In the genomic region with DNA sequence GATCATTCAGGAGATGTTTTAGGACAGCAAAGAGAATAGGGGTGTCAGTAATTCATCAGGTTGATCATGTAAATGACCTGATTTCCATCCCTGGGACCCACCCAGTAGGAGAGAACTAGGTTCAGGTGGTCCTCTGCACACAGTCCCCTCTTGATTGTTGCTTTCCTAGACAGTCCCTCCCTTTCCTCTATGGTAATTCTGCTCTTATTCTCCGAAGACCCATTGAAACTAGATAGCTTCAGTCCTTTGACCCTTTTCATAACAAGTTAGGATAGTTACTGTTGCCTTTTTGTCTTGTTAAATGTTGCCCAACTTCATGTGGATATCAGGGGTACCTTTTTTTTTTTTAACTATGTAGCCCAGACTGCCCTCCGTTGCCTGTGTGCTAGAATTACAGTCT, we compare ENCODE assay signal across 25 mouse cellular contexts. TPM values are rescaled to one million over a fixed set of nuclear protein-coding genes. Genes with fewer than 3 reads are reported as not detected.
DNase-seq lines count a peak whose midpoint lies in the region; ATAC-seq and TF ChIP-seq lines count a peak whose summit lies in the region.
"Had no signal": no experiment of that assay in that cellular context is flagged by ENCODE, and none has a peak within 500 bp of the region (broad histone marks: within the 10 kb centered on the region; RNA-seq: fewer than 3 reads in every experiment).

No protein-coding gene starts in this region.

- no peaks in the 10 kb centered on the region for H3K27me3 ChIP-seq in E14TG2a.4 (ENCODE audit: insufficient read depth, low read length)
- 0 out of 2 replicates have a peak, but pooled peaks cover 4% of the 10 kb centered on the region for H3K27me3 ChIP-seq in liver, embryonic 15.5 days
- no peaks in the 10 kb centered on the region for H3K27me3 ChIP-seq in forebrain, embryonic 12.5 days
- H3K27me3 ChIP-seq: CH12.LX; forebrain, embryonic 15.5 days; hindbrain, embryonic 12.5 days had no signal

- DNase-seq in ES-CJ7 (ENCODE audit: low read depth, low spot score) (peak; percentile 83), ZHBTc4 (ENCODE audit: low read depth, low spot score) (peak; percentile 48)
- no peak for DNase-seq in cerebellum, adult 18-20 months
- no peak for DNase-seq in frontal cortex, postnatal 36 days (ENCODE audit: low spot score in 2 of 2)
- DNase-seq: adrenal gland, postnatal 14 days; cerebellum, adult 11-12 months; cerebellum, postnatal 10 days; gastrocnemius, postnatal 10 days; heart, adult 18-20 months; heart, postnatal 10 days; heart, postnatal 4 days had no signal

- peaks cover 67% of the 10 kb centered on the region for H3K36me3 ChIP-seq in E14TG2a.4 (ENCODE audit: insufficient read depth, low read length)
- peaks cover 18% of the 10 kb centered on the region for H3K36me3 ChIP-seq in liver, embryonic 15.5 days (replicated peaks)
- H3K36me3 ChIP-seq in forebrain, embryonic 12.5 days (replicated peaks), result peaks cover 14% of the 10 kb centered on the region; the same call in 1 of the 2 replicates

- no peak overlapping the region for H3K9ac ChIP-seq in liver, embryonic 15.5 days
- H3K9ac ChIP-seq in forebrain, embryonic 12.5 days, result no peak overlapping the region
- H3K9ac ChIP-seq: forebrain, embryonic 15.5 days; hindbrain, embryonic 12.5 days had no signal

- peak overlapping the region; percentile 21; the same call in 1 of the 2 replicates for H3K4me2 ChIP-seq in liver, embryonic 15.5 days
- H3K4me2 ChIP-seq in forebrain, embryonic 12.5 days, result no peak overlapping the region
- H3K4me2 ChIP-seq: forebrain, embryonic 15.5 days; hindbrain, embryonic 12.5 days had no signal

- no peak for TF ChIP-seq CTCF in E14TG2a.4 (conservative IDR thresholded peaks at IDR 0.05; ENCODE audit: low read length)

- 65% methylated on average over 2 of the region's 2 CpGs for WGBS in liver, embryonic 15.5 days (ENCODE audit: insufficient replicate concordance)
- WGBS in forebrain, embryonic 12.5 days, result 92% methylated on average over 2 of the region's 2 CpGs

- peak overlapping the region; percentile 27; the same call in 1 of the 2 replicates for H3K4me3 ChIP-seq in E14TG2a.4 (replicated peaks; ENCODE audit: low read length)
- no peak overlapping the region for H3K4me3 ChIP-seq in liver, embryonic 15.5 days (replicated peaks)
- H3K4me3 ChIP-seq in forebrain, embryonic 12.5 days (replicated peaks), result no peak overlapping the region
- H3K4me3 ChIP-seq: embryonic facial prominence, embryonic 10.5 days; erythroblast, embryonic 14.5 days; forebrain, embryonic 10.5 days; forebrain, embryonic 15.5 days; heart, embryonic 10.5 days; hindbrain, embryonic 12.5 days had no signal

- ATAC-seq in liver, embryonic 15.5 days (ENCODE audit: insufficient read depth), result no peak
- ATAC-seq in forebrain, embryonic 12.5 days (ENCODE audit: low FRiP score), result no peak
- ATAC-seq: forebrain, embryonic 15.5 days; hindbrain, embryonic 16.5 days had no signal

- H3K27ac ChIP-seq in liver, embryonic 15.5 days (replicated peaks), result no peak overlapping the region
- no peak overlapping the region for H3K27ac ChIP-seq in forebrain, embryonic 12.5 days
- H3K27ac ChIP-seq: embryonic facial prominence, embryonic 10.5 days; forebrain, embryonic 10.5 days; forebrain, embryonic 15.5 days; heart, embryonic 10.5 days; hindbrain, embryonic 12.5 days had no signal

- peaks cover 68% of the 10 kb centered on the region for H3K4me1 ChIP-seq in E14TG2a.4 (replicated peaks; ENCODE audit: low read depth, low read length)
- peaks cover 5% of the 10 kb centered on the region for H3K4me1 ChIP-seq in liver, embryonic 15.5 days (replicated peaks)
- H3K4me1 ChIP-seq in forebrain, embryonic 12.5 days, result peaks cover 30% of the 10 kb centered on the region

- no peaks in the 10 kb centered on the region for H3K9me3 ChIP-seq in E14TG2a.4 (ENCODE audit: low read length)
- H3K9me3 ChIP-seq in liver, embryonic 15.5 days (replicated peaks), result no peaks in the 10 kb centered on the region
- H3K9me3 ChIP-seq in forebrain, embryonic 12.5 days, result no peaks in the 10 kb centered on the region
- H3K9me3 ChIP-seq: embryonic facial prominence, embryonic 10.5 days; forebrain, embryonic 10.5 days; forebrain, embryonic 15.5 days; heart, embryonic 10.5 days; hindbrain, embryonic 12.5 days had no signal

RNA-seq across cellular contexts. Expression of a gene that starts 5.8 kb away (rescaled TPM):
- 142 and 159 TPM in 2 replicates for polyA plus RNA-seq in liver, embryonic 15.5 days (2015; fragmentation: Nextera tagmentation; extraction: Ambion mirVana)
- 85.9 and 87.8 TPM in 2 replicates for polyA plus RNA-seq in forebrain, embryonic 12.5 days (2016; fragmentation: Nextera tagmentation; extraction: Ambion mirVana)

RNA-seq across cellular contexts. Expression of a gene that starts 6.1 kb away (rescaled TPM):
- polyA plus RNA-seq in liver, embryonic 15.5 days (2015; fragmentation: Nextera tagmentation; extraction: Ambion mirVana), result 7.1 and 8.4 TPM in 2 replicates
- 8.7 and 11.0 TPM in 2 replicates for polyA plus RNA-seq in forebrain, embryonic 12.5 days (2016; fragmentation: Nextera tagmentation; extraction: Ambion mirVana)

RNA-seq across cellular contexts. Expression of a gene that starts 38.9 kb away (rescaled TPM):
- polyA plus RNA-seq in liver, embryonic 15.5 days (2015; fragmentation: Nextera tagmentation; extraction: Ambion mirVana), result 0.25 and 0.33 TPM in 2 replicates
- polyA plus RNA-seq in forebrain, embryonic 12.5 days (2016; fragmentation: Nextera tagmentation; extraction: Ambion mirVana), result not detected in 2 replicates
- polyA plus RNA-seq: activated CD4-positive, CD25-positive, alpha-beta regulatory T cell, adult 4 months; embryonic facial prominence, embryonic 10.5 days; erythroblast, embryonic 14.5 days; forebrain, embryonic 10.5 days; forebrain, embryonic 15.5 days; heart, embryonic 10.5 days; heart, embryonic 14.5 days; hindbrain, embryonic 12.5 days; hindbrain, embryonic 16.5 days; intestine, embryonic 14.5 days had no signal

RNA-seq across cellular contexts. Expression of a gene that starts 58.2 kb away (rescaled TPM):
- polyA plus RNA-seq in liver, embryonic 15.5 days (2015; fragmentation: Nextera tagmentation; extraction: Ambion mirVana), result 0.21 and 0.41 TPM in 2 replicates
- 4.3 and 7.5 TPM in 2 replicates for polyA plus RNA-seq in forebrain, embryonic 12.5 days (2016; fragmentation: Nextera tagmentation; extraction: Ambion mirVana)
- polyA plus RNA-seq: activated CD4-positive, CD25-positive, alpha-beta regulatory T cell, adult 4 months; erythroblast, embryonic 14.5 days had no signal

RNA-seq across cellular contexts. Expression of a gene that starts 58.9 kb away (rescaled TPM):
- 2.6 and 2.8 TPM in 2 replicates for polyA plus RNA-seq in liver, embryonic 15.5 days (2015; fragmentation: Nextera tagmentation; extraction: Ambion mirVana)
- polyA plus RNA-seq in forebrain, embryonic 12.5 days (2016; fragmentation: Nextera tagmentation; extraction: Ambion mirVana), result 5.5 and 6.1 TPM in 2 replicates
- polyA plus RNA-seq: activated CD4-positive, CD25-positive, alpha-beta regulatory T cell, adult 4 months; erythroblast, embryonic 14.5 days had no signal

Comparison
In these comparisons a context has a peak if more than half of its experiments do, and no peak if none do; other contexts are left out.
1. DNase-seq: peak in ES-CJ7 (single experiment) and ZHBTc4 (single experiment); none in cerebellum, adult 18-20 months (0 of 2) and frontal cortex, postnatal 36 days (0 of 2).